Mouse (Mus musculus): ENCODE results near the gene Gm8068.
"Not testable (repeated sequence)": the region's sequence is repeated elsewhere in the genome, so short reads cannot be mapped to it uniquely, and the experiment has no call there.

Gm8068 gene

GRCm38 (mm10) chr14:41701785-41702184 lies at the start of gene Gm8068:
TSS of gene Gm8068 (minus strand) at chr14:41701885.
- not testable (repeated sequence) for DNase-seq (ENCODE audit: low read depth)

GRCm38 (mm10) chr14:41750514-41750913 lies 48.8 kb upstream of the Gm8068 start, which contains the start of gene Gm7929:
TSS of gene Gm7929 (minus strand) at chr14:41750614.
- not testable (repeated sequence) for DNase-seq (ENCODE audit: low read depth)

- not testable (repeated sequence) for DNase-seq (ENCODE audit: low read depth)
Observed at GRCm38 (mm10) chr14:41723437-41723836, 21.8 kb upstream of the Gm8068 start.

GRCm38 (mm10) chr14:41717180-41717579 lies 15.5 kb upstream of the Gm8068 start:
- DNase-seq (ENCODE audit: low read depth) = not testable (repeated sequence)

- not testable (repeated sequence) for DNase-seq (ENCODE audit: low read depth)
Observed at GRCm38 (mm10) chr14:41648176-41648575, 53.5 kb downstream of the Gm8068 start.

Measured in NIH3T3 (cell line).